Mouse (Mus musculus) limb, embryonic 14.5 days (tissue): ENCODE measurements around the gene Pglyrp2. TPM values are rescaled to one million over a fixed set of nuclear protein-coding genes. Genes with fewer than 3 reads are reported as not detected.

Source experiments
- ATAC-seq: fragments of 200-750 bp; cut with Nextera tagmentation; 2 replicates; pipeline ENCODE4 v1.8.0; 2017; ENCODE audit warnings: low read depth, moderate number of reproducible peaks, moderate TSS enrichment; ENCODE audit not compliant: low FRiP score
- DNase-seq: peaks from one replicate; pipeline ENCODE4 v3.0.0-alpha.2; 2015; ENCODE audit warnings: low spot score
- H3K27ac ChIP-seq: fragments of 300-500 bp; sonication (generic); replicated peaks from 2 replicates; pipeline ENCODE4 v1.5.1; 2014; ENCODE audit warnings: low read depth, mild to moderate bottlenecking, low read length, moderate library complexity, mixed read lengths
- H3K27me3 ChIP-seq: fragments of 300-500 bp; sonication (generic); 2 replicates; pipeline ENCODE4 v1.6.1; 2014; ENCODE audit warnings: low read length, mixed read lengths; ENCODE audit not compliant: control insufficient read depth, insufficient read depth
- H3K36me3 ChIP-seq: fragments of 300-500 bp; sonication (generic); 2 replicates; pipeline ENCODE4 v1.6.1; 2014; ENCODE audit warnings: mild to moderate bottlenecking, low read length, moderate library complexity, mixed read lengths; ENCODE audit not compliant: control insufficient read depth, insufficient read depth
- H3K4me1 ChIP-seq: fragments of 300-500 bp; sonication (generic); 2 replicates; pipeline ENCODE4 v1.6.1; 2014; ENCODE audit warnings: antibody characterized with exemption, low read length, mixed read lengths; ENCODE audit not compliant: control insufficient read depth, insufficient read depth
- H3K4me2 ChIP-seq: fragments of 300-500 bp; sonication (generic); replicated peaks from 2 replicates; pipeline ENCODE4 v1.6.1; 2014; ENCODE audit warnings: low read depth, mild to moderate bottlenecking, low read length, moderate library complexity; ENCODE audit not compliant: severe bottlenecking
- H3K4me3 ChIP-seq: fragments of 300-500 bp; sonication (generic); replicated peaks from 2 replicates; pipeline ENCODE4 v1.5.1; 2014; ENCODE audit warnings: low read length
- H3K9ac ChIP-seq: fragments of 300-500 bp; sonication (generic); 2 replicates; pipeline ENCODE4 v1.6.1; 2014; ENCODE audit warnings: mild to moderate bottlenecking, low read depth, low read length, moderate library complexity; ENCODE audit not compliant: severe bottlenecking
- H3K9me3 ChIP-seq: fragments of 300-500 bp; sonication (generic); 2 replicates; pipeline ENCODE4 v1.6.1; 2016; ENCODE audit warnings: low read length; ENCODE audit not compliant: control insufficient read depth
- POLR2A ChIP-seq: fragments of 200-500 bp; IDR thresholded peaks from 2 replicates; pipeline ENCODE4 v1.8.0; 2012; ENCODE audit warnings: inconsistent platforms, mild to moderate bottlenecking, moderate library complexity, borderline replicate concordance; ENCODE audit not compliant: insufficient read depth, insufficient read length; ENCODE audit errors: extremely low read depth
- WGBS: fragments of 180-500 bp; shearing (Covaris S2); extraction: QIAGEN DNeasy Blood & Tissue Kit; methylation state at CpG from one replicate; pipeline ENCODE4 v1.1.7; 2014; 5-methylcytosine and 5-hydroxymethylcytosine counted together
- polyA plus RNA-seq, 2 experiments: library from polyadenylated mRNA; depleted of rRNA in 1 of 2; stranded (reverse) in 1 of 2; unstranded in 1 of 2; fragments of >200 nt; fragmentation: Nextera tagmentation in 1 of 2; extraction: Ambion mirVana in 1 of 2; gene quantifications; 2 replicates each; pipeline versions ENCODE4 v1.2.1 to v1.2.3; 2012 to 2014

The Pglyrp2 gene
- polyA plus RNA-seq, 2 experiments: 0.30 to 0.32 TPM

GRCm38 (mm10) chr17:32378786-32379185 is 45.2 kb downstream of the Pglyrp2 start:
- no peak overlapping the region for H3K27ac ChIP-seq
- no peak overlapping the region for H3K4me3 ChIP-seq
- H3K4me1 ChIP-seq: no peaks in the 10 kb centered on the region
- no peak for TF ChIP-seq POLR2A
- peaks cover 30% of the 10 kb centered on the region for H3K36me3 ChIP-seq
- H3K27me3 ChIP-seq: no peaks in the 10 kb centered on the region
- WGBS: 78% methylated on average over 2 of the region's 2 CpGs
- H3K9me3 ChIP-seq: no peaks in the 10 kb centered on the region
- H3K4me2 ChIP-seq: no peak overlapping the region
- H3K9ac ChIP-seq: no peak overlapping the region
- DNase-seq (no peak), ATAC-seq (no peak)

- no peaks in the 10 kb centered on the region for H3K9me3 ChIP-seq
- H3K4me3 ChIP-seq: no peak overlapping the region
- no peaks in the 10 kb centered on the region for H3K4me1 ChIP-seq
- 86% methylated on average over 9 of the region's 9 CpGs for WGBS
- no peak overlapping the region for H3K27ac ChIP-seq
- ATAC-seq (no peak), DNase-seq (no peak)
- no peaks in the 10 kb centered on the region for H3K27me3 ChIP-seq
- no peak overlapping the region for H3K9ac ChIP-seq
- peaks cover 19% of the 10 kb centered on the region for H3K36me3 ChIP-seq
- no peak overlapping the region for H3K4me2 ChIP-seq
- no peak for TF ChIP-seq POLR2A
Measured at GRCm38 (mm10) chr17:32377137-32377536, 46.8 kb downstream of the Pglyrp2 start.

- H3K36me3 ChIP-seq: peaks cover 19% of the 10 kb centered on the region
- 83% methylated on average over 15 of the region's 15 CpGs for WGBS
- ATAC-seq (no peak), DNase-seq (no peak)
- H3K27me3 ChIP-seq: no peaks in the 10 kb centered on the region
- no peak overlapping the region for H3K4me2 ChIP-seq
- no peaks in the 10 kb centered on the region for H3K9me3 ChIP-seq
- no peak overlapping the region for H3K9ac ChIP-seq
- no peak overlapping the region for H3K4me3 ChIP-seq
- TF ChIP-seq POLR2A: no peak
- H3K27ac ChIP-seq: no peak overlapping the region
- H3K4me1 ChIP-seq: no peaks in the 10 kb centered on the region
Measured at GRCm38 (mm10) chr17:32376475-32376874, 47.5 kb downstream of the Pglyrp2 start.

- Histone ChIP-seq H3K27me3 (no peaks in the 10 kb centered on the region), H3K4me3 (peak overlapping the region; percentile 25), H3K9me3 (no peaks in the 10 kb centered on the region), H3K4me2 (peak overlapping the region; percentile 40; the same call in 1 of the 2 replicates), H3K9ac (no peak overlapping the region), H3K36me3 (no peaks in the 10 kb centered on the region), H3K4me1 (peaks cover 8% of the 10 kb centered on the region; the same call in 1 of the 2 replicates), H3K27ac (no peak overlapping the region)
- 18% methylated on average over 10 of the region's 17 CpGs for WGBS
- no peak for ATAC-seq
- TF ChIP-seq POLR2A: no peak
- DNase-seq: no peak
Measured at GRCm38 (mm10) chr17:32368991-32369578, 54.9 kb downstream of the Pglyrp2 start.

GRCm38 (mm10) chr17:32367706-32368105 is 56.3 kb downstream of the Pglyrp2 start:
- 85% methylated on average over 11 of the region's 11 CpGs for WGBS

More at GRCm38 (mm10) chr17:32367706-32368105, 56.3 kb downstream of the Pglyrp2 start:
- Histone ChIP-seq H3K4me3 (no peak overlapping the region), H3K36me3 (no peaks in the 10 kb centered on the region), H3K9me3 (no peaks in the 10 kb centered on the region), H3K27ac (no peak overlapping the region), H3K4me2 (no peak overlapping the region), H3K27me3 (no peaks in the 10 kb centered on the region), H3K4me1 (peaks cover 15% of the 10 kb centered on the region), H3K9ac (no peak overlapping the region)
- no peak for DNase-seq
- TF ChIP-seq POLR2A: no peak
- no peak for ATAC-seq
